Mouse (Mus musculus) embryonic facial prominence, embryonic 11.5 days (tissue): ENCODE results near the gene Sapcd2. TPM values are rescaled to one million over a fixed set of nuclear protein-coding genes. Genes with fewer than 3 reads are reported as not detected.

ENCODE experiments used
- ATAC-seq: fragments of 200-750 bp; cut with Nextera tagmentation; replicated peaks from 2 replicates; pipeline ENCODE4 v1.8.0; 2017; ENCODE audit warnings: low read depth; ENCODE audit not compliant: insufficient number of reproducible peaks, low FRiP score, low TSS enrichment
- DNase-seq: peaks from one replicate; pipeline ENCODE4 v3.0.0-alpha.2; 2015; ENCODE audit warnings: low spot score
- H3K27ac ChIP-seq: fragments of 300-500 bp; sonication (generic); replicated peaks from 2 replicates; pipeline ENCODE4 v1.5.1; 2014; ENCODE audit warnings: mild to moderate bottlenecking, low read depth, low read length, control low read depth
- H3K27me3 ChIP-seq: fragments of 300-500 bp; sonication (generic); 2 replicates; pipeline ENCODE4 v1.6.1; 2014; ENCODE audit warnings: mild to moderate bottlenecking, low read length, moderate library complexity, mixed read lengths; ENCODE audit not compliant: control insufficient read depth, insufficient read depth
- H3K36me3 ChIP-seq: fragments of 300-500 bp; sonication (generic); replicated peaks from 2 replicates; pipeline ENCODE4 v1.6.1; 2014; ENCODE audit warnings: low read depth, mild to moderate bottlenecking, low read length, moderate library complexity, mixed read lengths; ENCODE audit not compliant: control insufficient read depth, insufficient read depth
- H3K4me1 ChIP-seq: fragments of 300-500 bp; sonication (generic); 2 replicates; pipeline ENCODE4 v1.6.1; 2014; ENCODE audit warnings: low read length, mixed read lengths; ENCODE audit not compliant: control insufficient read depth, insufficient read depth
- H3K4me2 ChIP-seq: fragments of 300-500 bp; sonication (generic); 2 replicates; pipeline ENCODE4 v1.6.1; 2014; ENCODE audit warnings: low read depth, mild to moderate bottlenecking, control low read depth, low read length, moderate library complexity
- H3K4me3 ChIP-seq: fragments of 300-500 bp; sonication (generic); 2 replicates; pipeline ENCODE4 v1.5.1; 2014; ENCODE audit warnings: low read depth, low read length, control low read depth
- H3K9ac ChIP-seq: fragments of 300-500 bp; sonication (generic); replicated peaks from 2 replicates; pipeline ENCODE4 v1.6.1; 2014; ENCODE audit warnings: mild to moderate bottlenecking, control low read depth, low read length
- H3K9me3 ChIP-seq: fragments of 300-500 bp; sonication (generic); replicated peaks from 2 replicates; pipeline ENCODE4 v1.6.1; 2016; ENCODE audit warnings: mild to moderate bottlenecking, low read length, inconsistent platforms, mixed read lengths; ENCODE audit not compliant: control insufficient read depth
- WGBS: fragments of 180-500 bp; shearing (Covaris S2); extraction: QIAGEN DNeasy Blood & Tissue Kit; methylation state at CpG from one replicate; pipeline ENCODE4 v1.1.7; 2014; 5-methylcytosine and 5-hydroxymethylcytosine counted together
- polyA plus RNA-seq: library from polyadenylated mRNA; unstranded; fragments of >200 nt; fragmentation: Nextera tagmentation; extraction: Ambion mirVana; gene quantifications from 2 replicates; pipeline ENCODE4 v1.2.1, GENCODE M21; 2014

Gene Sapcd2
- polyA plus RNA-seq, 1 experiment from 2014 or later = 39.1 TPM

GRCm38 (mm10) chr2:25348162-25348561 lies 24.0 kb upstream of the Sapcd2 start:
- Histone ChIP-seq H3K9ac (no peak overlapping the region), H3K9me3 (no peaks in the 10 kb centered on the region), H3K36me3 (peaks cover 30% of the 10 kb centered on the region), H3K27ac (no peak overlapping the region), H3K27me3 (no peaks in the 10 kb centered on the region), H3K4me1 (no peaks in the 10 kb centered on the region), H3K4me2 (no peak overlapping the region), H3K4me3 (no peak overlapping the region)
- DNase-seq = no peak
- WGBS = 98% methylated on average over 7 of the region's 7 CpGs
- no peak for ATAC-seq

GRCm38 (mm10) chr2:25349499-25349898 lies 22.6 kb upstream of the Sapcd2 start:
- Histone ChIP-seq H3K4me1 (no peaks in the 10 kb centered on the region), H3K27ac (no peak overlapping the region), H3K9ac (no peak overlapping the region), H3K4me3 (no peak overlapping the region), H3K36me3 (peaks cover 25% of the 10 kb centered on the region), H3K27me3 (no peaks in the 10 kb centered on the region), H3K9me3 (no peaks in the 10 kb centered on the region), H3K4me2 (no peak overlapping the region)
- WGBS = 87% methylated on average over 4 of the region's 4 CpGs
- DNase-seq (no peak), ATAC-seq (no peak)

GRCm38 (mm10) chr2:25350701-25351100 lies 21.4 kb upstream of the Sapcd2 start:
- H3K4me2 ChIP-seq = no peak overlapping the region
- DNase-seq (no peak), ATAC-seq (no peak)
- H3K4me3 ChIP-seq = no peak overlapping the region
- WGBS = 97% methylated on average over 3 of the region's 3 CpGs
- no peaks in the 10 kb centered on the region for H3K9me3 ChIP-seq
- no peak overlapping the region for H3K9ac ChIP-seq
- H3K36me3 ChIP-seq = peaks cover 19% of the 10 kb centered on the region
- H3K27ac ChIP-seq = no peak overlapping the region
- no peaks in the 10 kb centered on the region for H3K27me3 ChIP-seq
- H3K4me1 ChIP-seq = peaks cover 4% of the 10 kb centered on the region; the same call in 1 of the 2 replicates

- H3K9me3 ChIP-seq = no peaks in the 10 kb centered on the region
- no peak overlapping the region for H3K4me3 ChIP-seq
- H3K9ac ChIP-seq = no peak overlapping the region
- no peak for ATAC-seq
- peaks cover 4% of the 10 kb centered on the region; the same call in 1 of the 2 replicates for H3K4me1 ChIP-seq
- no peak overlapping the region for H3K27ac ChIP-seq
- 88% methylated on average over 6 of the region's 6 CpGs for WGBS
- H3K4me2 ChIP-seq = no peak overlapping the region
- H3K36me3 ChIP-seq = peaks cover 9% of the 10 kb centered on the region
- DNase-seq = no peak
- no peaks in the 10 kb centered on the region for H3K27me3 ChIP-seq
Measured at GRCm38 (mm10) chr2:25354211-25354610, 17.9 kb upstream of the Sapcd2 start.

GRCm38 (mm10) chr2:25355419-25356066 lies 16.6 kb upstream of the Sapcd2 start:
- H3K9me3 ChIP-seq = no peaks in the 10 kb centered on the region
- peak overlapping the region; percentile 51 for H3K9ac ChIP-seq
- H3K4me1 ChIP-seq = peaks cover 4% of the 10 kb centered on the region; the same call in 1 of the 2 replicates
- ATAC-seq (no peak), DNase-seq (no peak)
- H3K27me3 ChIP-seq = no peaks in the 10 kb centered on the region
- peak overlapping the region; percentile 47 for H3K4me3 ChIP-seq
- H3K4me2 ChIP-seq = peak overlapping the region; percentile 81
- H3K27ac ChIP-seq = no peak overlapping the region
- WGBS = 36% methylated on average over 18 of the region's 18 CpGs
- no peaks in the 10 kb centered on the region; the same call in 1 of the 2 replicates for H3K36me3 ChIP-seq

GRCm38 (mm10) chr2:25356208-25357079 lies 15.7 kb upstream of the Sapcd2 start, which contains the start of gene Dpp7:
Gene Dpp7 (minus strand): TSS chr2:25356359.
- H3K36me3 ChIP-seq = no peaks in the 10 kb centered on the region; the same call in 1 of the 2 replicates
- H3K4me1 ChIP-seq = peaks cover 4% of the 10 kb centered on the region; the same call in 1 of the 2 replicates
- H3K4me3 ChIP-seq = peak within 1 kb of the TSS; percentile 47
- peak; percentile 60 for ATAC-seq
- WGBS = 7% methylated on average over 13 of the region's 13 CpGs
- DNase-seq = peak; percentile 90
- no peaks in the 10 kb centered on the region for H3K27me3 ChIP-seq
- peak within 1 kb of the TSS; percentile 81 for H3K4me2 ChIP-seq
- no peak within 1 kb of the TSS for H3K27ac ChIP-seq
- H3K9me3 ChIP-seq = no peaks in the 10 kb centered on the region
- H3K9ac ChIP-seq = peak within 1 kb of the TSS; percentile 63

GRCm38 (mm10) chr2:25359848-25360247 lies 12.3 kb upstream of the Sapcd2 start:
- no peak overlapping the region for H3K9ac ChIP-seq
- no peak overlapping the region for H3K4me2 ChIP-seq
- H3K27me3 ChIP-seq = peaks cover 12% of the 10 kb centered on the region
- H3K9me3 ChIP-seq = no peaks in the 10 kb centered on the region
- 81% methylated on average over 4 of the region's 4 CpGs for WGBS
- H3K4me1 ChIP-seq = peaks cover 6% of the 10 kb centered on the region; the same call in 1 of the 2 replicates
- ATAC-seq (no peak), DNase-seq (no peak)
- no peak overlapping the region for H3K4me3 ChIP-seq
- H3K36me3 ChIP-seq = no peaks in the 10 kb centered on the region; the same call in 1 of the 2 replicates
- no peak overlapping the region for H3K27ac ChIP-seq
